Mouse (Mus musculus) MEL (cell line): ENCODE data around the gene Fbxo7. TPM values are rescaled to one million over a fixed set of nuclear protein-coding genes. Genes with fewer than 3 reads are reported as not detected.

ENCODE experiments used
- DNase-seq: peaks from one replicate; pipeline ENCODE4 v3.0.0; 2011; ENCODE audit warnings: low read depth, low spot score
- H3K27ac ChIP-seq: 2 replicates; pipeline ENCODE4 v1.5.1; 2012; ENCODE audit warnings: low read depth, mild to moderate bottlenecking, control low read depth, low read length, moderate library complexity; ENCODE audit not compliant: control insufficient read depth
- H3K27me3 ChIP-seq, 2 experiments: fragments of 150-350 bp in 1 of 2; sonication (generic) in 1 of 2; 2 replicates each; pipeline ENCODE4 v1.6.1; 2012; ENCODE audit warnings: low read length in 2 of 2, mild to moderate bottlenecking in 2 of 2, improper control_type of control experiment in 1 of 2, moderate library complexity in 1 of 2; ENCODE audit not compliant: insufficient read depth in 2 of 2, control insufficient read depth in 1 of 2
- H3K36me3 ChIP-seq, 2 experiments: 2 replicates each; pipeline ENCODE4 v1.6.1; 2012 to 2014; ENCODE audit warnings: low read length in 2 of 2, improper control_type of control experiment in 1 of 2, inconsistent platforms in 1 of 2, mild to moderate bottlenecking in 1 of 2; ENCODE audit not compliant: insufficient read depth in 2 of 2, control insufficient read depth in 1 of 2
- H3K4me1 ChIP-seq, 2 experiments: fragments of 150-350 bp in 1 of 2; sonication (generic) in 1 of 2; 2 replicates each; pipeline ENCODE4 v1.6.1; 2012; ENCODE audit warnings: low read length in 2 of 2, improper control_type of control experiment in 1 of 2, mild to moderate bottlenecking in 1 of 2; ENCODE audit not compliant: insufficient read depth in 2 of 2, control insufficient read depth in 1 of 2
- H3K4me3 ChIP-seq, 2 experiments: fragments of 150-350 bp in 1 of 2; sonication (generic) in 1 of 2; 2 replicates each; pipeline ENCODE4 v1.5.1; 2012; ENCODE audit warnings: low read depth in 2 of 2, low read length in 2 of 2, mild to moderate bottlenecking in 2 of 2, moderate library complexity in 2 of 2, control low read depth in 1 of 2, improper control_type of control experiment in 1 of 2; ENCODE audit not compliant: control insufficient read depth in 1 of 2, insufficient read depth in 1 of 2
- H3K79me2 ChIP-seq: 2 replicates; pipeline ENCODE4 v1.6.1; 2012; ENCODE audit warnings: mild to moderate bottlenecking, low read length, moderate library complexity; ENCODE audit not compliant: control insufficient read depth, poor library complexity, insufficient read depth
- H3K9ac ChIP-seq: 2 replicates; pipeline ENCODE4 v1.6.1; 2012; ENCODE audit warnings: low read depth, mild to moderate bottlenecking, control low read depth, low read length, moderate library complexity; ENCODE audit not compliant: control insufficient read depth, poor library complexity, severe bottlenecking
- H3K9me3 ChIP-seq: fragments of 150-350 bp; sonication (generic); replicated peaks from 2 replicates; pipeline ENCODE4 v1.6.1; 2012; ENCODE audit warnings: mild to moderate bottlenecking, low read length, improper control_type of control experiment, moderate library complexity; ENCODE audit not compliant: insufficient read depth
- CHD2 ChIP-seq: IDR thresholded peaks from 2 replicates; pipeline ENCODE4 v1.6.1; 2011; ENCODE audit warnings: low read length, improper control_type of control experiment
- EP300 ChIP-seq, 2 experiments: IDR thresholded peaks; 2 replicates each; pipeline ENCODE4 v1.6.1; 2011; ENCODE audit warnings: improper control_type of control experiment in 2 of 2, low read length in 2 of 2, low read depth in 1 of 2, mild to moderate bottlenecking in 1 of 2
- GABPA ChIP-seq: IDR thresholded peaks from 2 replicates; pipeline ENCODE4 v1.6.1; 2012; ENCODE audit warnings: low read depth, mild to moderate bottlenecking, inconsistent platforms, low read length, improper control_type of control experiment, moderate library complexity
- MAZ ChIP-seq: IDR thresholded peaks from 2 replicates; pipeline ENCODE4 v1.6.1; 2012; ENCODE audit warnings: low read depth, mild to moderate bottlenecking, inconsistent platforms, low read length, improper control_type of control experiment
- MEF2A ChIP-seq: IDR thresholded peaks from 2 replicates; pipeline ENCODE4 v1.6.1; 2014; ENCODE audit warnings: low read depth, mild to moderate bottlenecking, inconsistent platforms, low read length, improper control_type of control experiment; ENCODE audit not compliant: poor library complexity, insufficient replicate concordance, severe bottlenecking; ENCODE audit errors: extremely low read depth
- NELFE ChIP-seq: IDR thresholded peaks from 2 replicates; pipeline ENCODE4 v1.6.1; 2011; ENCODE audit warnings: low read depth, low read length, improper control_type of control experiment
- NRF1 ChIP-seq: IDR thresholded peaks from 2 replicates; pipeline ENCODE4 v1.6.1; 2014; ENCODE audit warnings: low read depth, mild to moderate bottlenecking, inconsistent platforms, low read length, improper control_type of control experiment, moderate library complexity; ENCODE audit not compliant: poor library complexity, insufficient read depth, severe bottlenecking
- POLR2AphosphoS5 ChIP-seq: IDR thresholded peaks from 2 replicates; pipeline ENCODE4 v1.6.1; 2012; ENCODE audit warnings: low read depth, borderline replicate concordance, mild to moderate bottlenecking, inconsistent platforms, low read length, moderate library complexity, mixed read lengths
- RCOR1 ChIP-seq: IDR thresholded peaks from 2 replicates; pipeline ENCODE4 v1.6.1; 2012; ENCODE audit warnings: low read depth, mild to moderate bottlenecking, inconsistent platforms, low read length, improper control_type of control experiment
- SIN3A ChIP-seq: IDR thresholded peaks from 2 replicates; pipeline ENCODE4 v1.6.1; 2012; ENCODE audit warnings: low read length, improper control_type of control experiment, inconsistent platforms
- TCF12 ChIP-seq: IDR thresholded peaks from 2 replicates; pipeline ENCODE4 v1.6.1; 2014; ENCODE audit warnings: low read depth, mild to moderate bottlenecking, inconsistent platforms, low read length, improper control_type of control experiment, moderate library complexity
- USF1 ChIP-seq: IDR thresholded peaks from 2 replicates; pipeline ENCODE4 v1.6.1; 2014; ENCODE audit warnings: low read depth, mild to moderate bottlenecking, inconsistent platforms, low read length, improper control_type of control experiment, moderate library complexity
- ZMIZ1 ChIP-seq: IDR thresholded peaks from 2 replicates; pipeline ENCODE4 v1.6.1; 2012; ENCODE audit warnings: low read depth, mild to moderate bottlenecking, inconsistent platforms, low read length, improper control_type of control experiment, moderate library complexity
- polyA plus RNA-seq, 2 experiments: library from polyadenylated mRNA; stranded (reverse) in 1 of 2; unstranded in 1 of 2; fragments of >175 nt in 1 of 2; fragments of >200 nt in 1 of 2; gene quantifications; 2 replicates each; pipeline versions ENCODE4 v1.2.1 to v1.2.4; 2012; ENCODE audit warnings: low replicate concordance in 2 of 2, low read depth in 1 of 2; ENCODE audit not compliant: insufficient read length in 2 of 2, insufficient read depth in 1 of 2, missing spikeins in 1 of 2
- total RNA-seq: library from RNA; depleted of rRNA; stranded (reverse); fragments of 300-350 nt; gene quantifications from 2 replicates; pipeline ENCODE4 v1.2.3, GENCODE M21; 2012

Fbxo7 gene
- total and polyA plus RNA-seq, 3 experiments = 24.5 to 131 (median 34.8) TPM

GRCm38 (mm10) chr10:86074971-86075711, 53.4 kb downstream of the Fbxo7 start:
- Histone ChIP-seq H3K4me1 (no peaks in the 10 kb centered on the region), H3K27ac (no peak overlapping the region), H3K36me3 (no peaks in the 10 kb centered on the region), H3K9ac (no peak overlapping the region), H3K4me3 (no peak overlapping the region), H3K79me2 (no peaks in the 10 kb centered on the region), H3K9me3 (no peaks in the 10 kb centered on the region), H3K27me3 (no peaks in the 10 kb centered on the region)
- TF ChIP-seq ZMIZ1 (no peak), MEF2A (no peak), POLR2AphosphoS5 (no peak), NELFE (no peak), GABPA (no peak), NRF1 (no peak), SIN3A (no peak), RCOR1 (no peak), CHD2 (no peak), TCF12 (no peak), EP300 (IDR thresholded peaks at IDR 0.05; ENCODE audit: low read depth in 1 of 2, low read length in 2 of 2) (no peak)
- DNase-seq = no peak

GRCm38 (mm10) chr10:86077272-86077671, 55.5 kb downstream of the Fbxo7 start:
- Histone ChIP-seq H3K9ac (no peak overlapping the region), H3K79me2 (no peaks in the 10 kb centered on the region), H3K27me3 (no peaks in the 10 kb centered on the region), H3K9me3 (no peaks in the 10 kb centered on the region), H3K4me1 (no peaks in the 10 kb centered on the region), H3K4me3 (no peak overlapping the region), H3K27ac (no peak overlapping the region), H3K36me3 (no peaks in the 10 kb centered on the region)
- DNase-seq = no peak
- TF ChIP-seq RCOR1 (no peak), POLR2AphosphoS5 (no peak), MAZ (no peak), USF1 (no peak), NRF1 (no peak), NELFE (no peak), ZMIZ1 (no peak)
